Mouse (Mus musculus): ENCODE measurements around the gene Rras. TPM values are rescaled to one million over a fixed set of nuclear protein-coding genes. Genes with fewer than 3 reads are reported as not detected.
A peak's percentile ranks its signal among the peaks of the same experiment; 100 is the strongest.
"Not testable (repeated sequence)": the region's sequence is repeated elsewhere in the genome, so short reads cannot be mapped to it uniquely, and the experiment has no call there.

Rras gene
- polyA plus RNA-seq, 1 experiment from 2014 or later: 76.4 TPM

- peak overlapping the region; percentile 94 for H3K4me3 ChIP-seq
- peaks cover 23% of the 10 kb centered on the region for H3K36me3 ChIP-seq
- peak overlapping the region; percentile 80 for H3K4me2 ChIP-seq
- no peak for ATAC-seq (replicated peaks; ENCODE audit: insufficient number of reproducible peaks, insufficient read depth, low FRiP score, low read depth)
- no peaks in the 10 kb centered on the region for H3K27me3 ChIP-seq
- H3K27ac ChIP-seq: peak overlapping the region; percentile 100
- H3K9ac ChIP-seq: peak overlapping the region; percentile 98
- H3K9me3 ChIP-seq (replicated peaks): no peaks in the 10 kb centered on the region
- under 1% methylated on average over 20 of the region's 20 CpGs for WGBS
- H3K4me1 ChIP-seq (replicated peaks): peaks cover 33% of the 10 kb centered on the region
Measured at GRCm38 (mm10) chr7:45015344-45015956, 2.3 kb upstream of the Rras start.

GRCm38 (mm10) chr7:45015957-45016612 is 1.7 kb upstream of the Rras start, which contains the start of gene Scaf1:
Gene Scaf1 (minus strand): TSS chr7:45016363.
- peak; percentile 84 for ATAC-seq (replicated peaks; ENCODE audit: insufficient number of reproducible peaks, insufficient read depth, low FRiP score, low read depth)
- Histone ChIP-seq H3K27me3 (no peaks in the 10 kb centered on the region), H3K4me3 (peak within 1 kb of the TSS; percentile 94), H3K36me3 (peaks cover 25% of the 10 kb centered on the region), H3K4me1 (replicated peaks) (peaks cover 33% of the 10 kb centered on the region), H3K9me3 (replicated peaks) (no peaks in the 10 kb centered on the region), H3K4me2 (peak within 1 kb of the TSS; percentile 80), H3K9ac (peak within 1 kb of the TSS; percentile 98), H3K27ac (peak within 1 kb of the TSS; percentile 100)
- under 1% methylated on average over 69 of the region's 69 CpGs for WGBS

- peaks cover 22% of the 10 kb centered on the region for H3K36me3 ChIP-seq
- no peak for ATAC-seq (replicated peaks; ENCODE audit: insufficient number of reproducible peaks, insufficient read depth, low FRiP score, low read depth)
- no peaks in the 10 kb centered on the region for H3K27me3 ChIP-seq
- H3K4me1 ChIP-seq (replicated peaks): peaks cover 33% of the 10 kb centered on the region
- peak overlapping the region; percentile 80 for H3K4me2 ChIP-seq
- H3K27ac ChIP-seq: peak overlapping the region; percentile 100
- peak overlapping the region; percentile 94 for H3K4me3 ChIP-seq
- H3K9ac ChIP-seq: peak overlapping the region; percentile 65
- no peaks in the 10 kb centered on the region for H3K9me3 ChIP-seq (replicated peaks)
- 1% methylated on average over 4 of the region's 4 CpGs for WGBS
Measured at GRCm38 (mm10) chr7:45016761-45017160, 1.0 kb upstream of the Rras start.

GRCm38 (mm10) chr7:45019031-45019571 is 1.3 kb downstream of the Rras start:
- Histone ChIP-seq H3K9me3 (replicated peaks) (no peaks in the 10 kb centered on the region), H3K4me3 (peak overlapping the region; percentile 94), H3K27ac (peak overlapping the region; percentile 100), H3K27me3 (no peaks in the 10 kb centered on the region), H3K4me2 (peak overlapping the region; percentile 69), H3K36me3 (0 out of 2 replicates have a peak, but pooled peaks cover 9% of the 10 kb centered on the region), H3K9ac (peak overlapping the region; percentile 76; the same call in 1 of the 2 replicates), H3K4me1 (replicated peaks) (peaks cover 30% of the 10 kb centered on the region)
- 23% methylated on average over 8 of the region's 8 CpGs for WGBS
- ATAC-seq (replicated peaks; ENCODE audit: insufficient number of reproducible peaks, insufficient read depth, low FRiP score, low read depth): no peak

GRCm38 (mm10) chr7:45020225-45020624 is 2.5 kb downstream of the Rras start:
- H3K4me2 ChIP-seq: no peak overlapping the region; the same call in 1 of the 2 replicates
- no peak for ATAC-seq (replicated peaks; ENCODE audit: insufficient number of reproducible peaks, insufficient read depth, low FRiP score, low read depth)
- no peak overlapping the region for H3K27ac ChIP-seq
- WGBS: 77% methylated on average over 9 of the region's 9 CpGs
- no peak overlapping the region for H3K4me3 ChIP-seq
- H3K9ac ChIP-seq: no peak overlapping the region
- H3K4me1 ChIP-seq (replicated peaks): peaks cover 20% of the 10 kb centered on the region
- H3K36me3 ChIP-seq: 0 out of 2 replicates have a peak, but pooled peaks cover 9% of the 10 kb centered on the region
- no peaks in the 10 kb centered on the region for H3K9me3 ChIP-seq (replicated peaks)
- no peaks in the 10 kb centered on the region for H3K27me3 ChIP-seq

GRCm38 (mm10) chr7:45023711-45024110 is 6.0 kb downstream of the Rras start:
- ATAC-seq (replicated peaks; ENCODE audit: insufficient number of reproducible peaks, insufficient read depth, low FRiP score, low read depth): not testable (repeated sequence)

GRCm38 (mm10) chr7:45024281-45025248 is 6.8 kb downstream of the Rras start:
- WGBS: 80% methylated on average over 15 of the region's 15 CpGs
- ATAC-seq (replicated peaks; ENCODE audit: insufficient number of reproducible peaks, insufficient read depth, low FRiP score, low read depth): no peak
- peaks cover 36% of the 10 kb centered on the region for H3K36me3 ChIP-seq
- H3K4me1 ChIP-seq (replicated peaks): peaks cover 7% of the 10 kb centered on the region; the same call in 1 of the 2 replicates
- H3K4me3 ChIP-seq: no peak overlapping the region
- no peak overlapping the region for H3K27ac ChIP-seq
- H3K27me3 ChIP-seq: no peaks in the 10 kb centered on the region
- no peak overlapping the region for H3K4me2 ChIP-seq
- no peaks in the 10 kb centered on the region for H3K9me3 ChIP-seq (replicated peaks)
- H3K9ac ChIP-seq: no peak overlapping the region

More at GRCm38 (mm10) chr7:45023711-45024110, 6.0 kb downstream of the Rras start:
- H3K4me2 ChIP-seq; H3K27ac ChIP-seq; H3K9me3 ChIP-seq (replicated peaks); H3K27me3 ChIP-seq; H3K4me3 ChIP-seq; H3K9ac ChIP-seq: not testable (repeated sequence)
- WGBS: 75% methylated on average over 5 of the region's 5 CpGs
- Histone ChIP-seq H3K36me3 (peaks cover 29% of the 10 kb centered on the region), H3K4me1 (replicated peaks) (peaks cover 14% of the 10 kb centered on the region)

- H3K4me3 ChIP-seq: no peak overlapping the region
- ATAC-seq (replicated peaks; ENCODE audit: insufficient number of reproducible peaks, insufficient read depth, low FRiP score, low read depth): no peak
- H3K36me3 ChIP-seq: peaks cover 45% of the 10 kb centered on the region
Measured at GRCm38 (mm10) chr7:45025601-45026220, 8.0 kb downstream of the Rras start.

GRCm38 (mm10) chr7:45026256-45026655 is 8.5 kb downstream of the Rras start:
- peaks cover 45% of the 10 kb centered on the region for H3K36me3 ChIP-seq
- no peak overlapping the region for H3K4me3 ChIP-seq
- no peaks in the 10 kb centered on the region for H3K9me3 ChIP-seq (replicated peaks)
- 78% methylated on average over 2 of the region's 2 CpGs for WGBS
- ATAC-seq (replicated peaks; ENCODE audit: insufficient number of reproducible peaks, insufficient read depth, low FRiP score, low read depth): no peak
- no peaks in the 10 kb centered on the region for H3K4me1 ChIP-seq (replicated peaks)
- no peak overlapping the region for H3K9ac ChIP-seq
- H3K27me3 ChIP-seq: no peaks in the 10 kb centered on the region
- no peak overlapping the region for H3K4me2 ChIP-seq
- no peak overlapping the region for H3K27ac ChIP-seq

More at GRCm38 (mm10) chr7:45025601-45026220, 8.0 kb downstream of the Rras start:
- H3K4me1 ChIP-seq (replicated peaks): no peaks in the 10 kb centered on the region
- no peaks in the 10 kb centered on the region for H3K27me3 ChIP-seq
- H3K4me2 ChIP-seq: no peak overlapping the region
- no peak overlapping the region for H3K9ac ChIP-seq
- no peaks in the 10 kb centered on the region for H3K9me3 ChIP-seq (replicated peaks)
- WGBS: 72% methylated on average over 8 of the region's 8 CpGs
- no peak overlapping the region for H3K27ac ChIP-seq

GRCm38 (mm10) chr7:45027761-45028160 is 10.0 kb downstream of the Rras start:
- Histone ChIP-seq H3K4me3 (no peak overlapping the region), H3K4me2 (no peak overlapping the region), H3K9me3 (replicated peaks) (no peaks in the 10 kb centered on the region), H3K9ac (no peak overlapping the region), H3K36me3 (peaks cover 58% of the 10 kb centered on the region), H3K27me3 (no peaks in the 10 kb centered on the region), H3K27ac (no peak overlapping the region), H3K4me1 (replicated peaks) (no peaks in the 10 kb centered on the region)
- 91% methylated on average over 9 of the region's 9 CpGs for WGBS
- ATAC-seq (replicated peaks; ENCODE audit: insufficient number of reproducible peaks, insufficient read depth, low FRiP score, low read depth): no peak
